Mouse (Mus musculus) layer of hippocampus, postnatal 25 days (tissue): ENCODE results near the gene Senp5. TPM values are rescaled to one million over a fixed set of nuclear protein-coding genes. Genes with fewer than 3 reads are reported as not detected.
"Not testable (repeated sequence)": the region's sequence is repeated elsewhere in the genome, so short reads cannot be mapped to it uniquely, and the experiment has no call there.

Source experiments
- DNase-seq, 2 experiments: peaks; one replicate each; pipeline ENCODE4 v3.0.0; 2022; ENCODE audit warnings: mixed read lengths in 2 of 2, low spot score in 1 of 2; ENCODE audit errors: extremely low spot score in 1 of 2
- total RNA-seq, 2 experiments: library from RNA; stranded (reverse); gene quantifications; 2 replicates each; pipeline ENCODE4 v1.2.3; 2021

The Senp5 gene
- total RNA-seq: 10 to 100 TPM; 39.4 to 40.4 TPM

DNA sequence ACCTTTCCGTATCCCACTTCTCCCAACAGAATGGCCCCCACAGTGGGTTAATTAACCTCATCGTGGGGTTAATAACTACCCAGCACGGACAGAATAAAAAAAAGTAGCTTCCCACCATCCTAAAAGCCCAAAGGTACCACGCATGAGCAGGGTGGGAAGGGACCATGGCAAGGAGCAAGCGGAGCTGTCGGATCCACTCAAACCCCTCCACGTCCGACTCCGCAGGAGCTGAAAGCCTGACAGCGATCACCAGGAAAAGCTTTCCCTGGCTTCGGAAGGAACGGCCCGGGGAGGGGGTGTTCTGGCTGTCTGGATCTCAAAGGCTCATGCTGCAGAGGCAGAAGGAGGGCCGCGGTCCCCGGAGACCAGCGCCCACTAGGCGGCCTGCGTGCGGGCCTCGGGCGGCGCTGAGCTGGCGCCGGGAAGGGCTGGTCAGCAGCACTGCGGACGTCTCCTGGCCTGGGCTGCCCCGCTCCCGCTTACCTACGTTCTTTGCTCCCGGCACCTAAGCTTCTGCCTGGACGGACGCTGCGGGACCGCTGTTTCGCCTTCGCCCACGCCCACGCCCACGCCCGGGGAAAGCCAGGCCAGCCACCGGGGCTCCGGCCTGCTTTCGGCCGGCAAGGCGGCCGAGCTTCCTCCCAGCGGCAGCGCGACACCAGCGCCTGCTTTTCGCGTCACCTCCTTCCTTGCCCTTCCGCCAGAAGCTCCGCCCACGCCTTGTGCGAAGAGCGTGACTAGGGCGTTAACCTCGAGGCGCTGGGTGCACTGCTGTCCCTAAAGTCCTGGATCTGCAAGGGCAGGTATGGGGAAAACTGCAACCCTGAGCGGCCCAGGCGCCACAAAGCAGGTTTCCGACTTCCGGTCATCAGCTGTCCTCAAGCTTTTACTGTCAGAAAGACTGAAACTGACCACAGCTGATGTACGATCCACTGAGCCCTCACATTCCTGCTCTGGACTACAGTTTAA, at the start of gene Senp5:
Gene Senp5, minus strand, starts transcription at position 779 of the 969 bp plus-strand sequence.
- DNase-seq: peak; percentile 73 to 83

DNA sequence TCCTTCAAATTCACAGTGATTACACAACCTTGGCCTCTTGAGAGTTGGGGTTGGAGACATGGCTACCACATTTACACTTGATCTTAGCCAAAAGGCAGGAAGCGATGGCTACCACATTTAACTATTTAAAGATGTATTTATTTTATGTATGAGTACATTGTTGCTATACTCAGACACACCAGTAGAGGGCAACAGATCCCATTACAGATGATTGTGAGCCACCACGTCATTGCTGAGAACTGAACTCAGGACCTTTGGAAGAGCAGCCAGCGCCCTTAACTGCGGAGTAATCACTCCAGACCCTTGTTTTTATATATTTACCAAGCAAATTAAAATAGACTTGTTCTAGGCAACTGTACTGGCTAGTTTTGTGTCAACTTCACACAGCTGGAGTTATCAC, 39.3 kb upstream of the Senp5 start:
- no peak for DNase-seq

DNA sequence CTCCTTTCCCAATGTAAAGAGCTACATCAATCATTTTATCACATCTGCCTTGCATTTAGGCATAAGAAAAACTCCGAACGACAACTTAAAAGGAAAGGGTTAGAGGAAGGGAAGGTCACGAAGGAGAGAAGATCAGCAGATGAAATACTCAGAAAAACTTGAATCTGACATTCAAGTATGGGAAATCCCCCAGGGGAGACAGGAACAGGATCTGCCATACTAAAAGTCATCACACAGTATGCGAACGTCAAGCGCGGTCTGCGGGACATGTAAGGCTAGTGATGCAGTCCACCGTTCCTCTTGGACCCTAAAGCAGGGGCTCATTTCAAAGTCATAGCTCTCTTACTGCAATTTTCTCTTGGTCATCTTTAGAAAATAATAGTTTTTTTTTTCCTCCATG, 16.6 kb upstream of the Senp5 start:
- DNase-seq: no peak

DNA sequence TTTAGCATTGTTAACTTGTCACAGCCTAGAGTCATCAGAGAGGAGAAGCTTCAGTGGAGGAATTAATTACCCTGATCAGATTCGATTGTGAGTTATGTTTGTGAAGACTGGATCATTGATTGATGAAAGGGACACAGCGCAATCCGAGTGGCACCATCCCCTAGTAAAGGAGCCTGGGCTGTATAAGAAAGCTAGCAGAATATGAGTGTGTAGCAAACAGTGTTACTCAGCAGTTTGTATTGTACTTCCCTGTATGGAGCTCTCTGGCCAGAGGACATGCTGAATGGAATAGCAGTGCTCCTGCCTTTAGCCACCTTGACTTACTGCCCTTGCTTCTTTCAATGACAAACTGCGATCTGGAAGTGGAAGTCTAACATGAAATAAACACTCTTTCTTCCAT, 7.2 kb upstream of the Senp5 start:
- DNase-seq: no peak

DNA sequence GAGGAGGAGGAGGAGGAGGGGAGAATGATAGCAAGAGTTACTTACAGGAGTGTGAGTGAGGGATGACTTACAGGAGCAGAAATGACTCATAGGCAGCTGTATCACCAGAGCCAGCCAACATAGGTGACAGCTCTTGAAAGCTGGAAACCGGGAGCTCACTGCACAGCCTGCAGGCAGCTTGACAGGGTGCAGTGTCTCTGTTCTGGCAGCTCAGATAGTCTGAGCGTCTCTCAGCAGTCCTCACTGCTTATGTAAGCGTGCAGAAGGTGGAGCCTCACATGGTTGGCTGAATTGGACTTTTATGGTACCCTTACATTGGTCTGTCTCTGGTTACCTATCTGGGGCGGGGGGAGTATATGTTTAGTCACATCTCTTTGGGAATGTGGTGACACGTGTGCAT, 6.8 kb upstream of the Senp5 start:
- peak in 1 of 2 experiments; percentile 24 for DNase-seq

DNA sequence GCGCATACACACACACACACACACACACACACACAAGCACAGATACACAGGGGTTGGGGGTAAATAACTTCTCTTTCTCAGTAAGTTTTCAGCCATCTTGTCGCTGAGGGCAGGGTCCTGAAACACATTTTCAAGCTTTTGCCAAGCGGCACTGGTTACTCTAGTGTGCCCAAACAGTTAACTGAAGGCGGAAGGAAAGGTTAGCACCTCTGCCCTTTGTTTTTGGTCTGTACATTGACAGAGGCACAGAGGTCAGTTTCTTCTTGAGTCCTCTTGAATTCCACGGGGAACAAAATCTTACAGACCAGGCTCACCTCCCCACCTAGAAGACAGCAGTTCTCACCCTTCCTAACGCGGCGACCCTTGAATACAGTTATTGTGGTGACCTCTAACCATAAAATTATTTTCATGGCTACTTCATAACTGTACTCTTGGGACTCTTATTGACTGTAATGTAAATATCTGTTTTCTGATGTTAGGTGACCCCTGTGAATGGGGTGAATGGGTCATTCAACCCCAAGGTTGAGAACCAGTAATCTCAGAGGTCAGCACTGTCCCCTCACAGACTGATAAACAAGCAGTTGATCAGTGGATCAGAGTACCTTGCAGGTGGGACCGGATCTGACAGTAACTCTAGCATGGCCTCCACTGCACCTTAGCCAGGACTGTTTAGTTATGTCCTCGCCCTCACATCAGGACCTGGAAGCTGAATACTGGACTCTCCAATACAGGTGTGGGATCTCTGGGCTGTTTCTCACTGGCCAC, 5.6 kb upstream of the Senp5 start:
- no peak for DNase-seq

DNA sequence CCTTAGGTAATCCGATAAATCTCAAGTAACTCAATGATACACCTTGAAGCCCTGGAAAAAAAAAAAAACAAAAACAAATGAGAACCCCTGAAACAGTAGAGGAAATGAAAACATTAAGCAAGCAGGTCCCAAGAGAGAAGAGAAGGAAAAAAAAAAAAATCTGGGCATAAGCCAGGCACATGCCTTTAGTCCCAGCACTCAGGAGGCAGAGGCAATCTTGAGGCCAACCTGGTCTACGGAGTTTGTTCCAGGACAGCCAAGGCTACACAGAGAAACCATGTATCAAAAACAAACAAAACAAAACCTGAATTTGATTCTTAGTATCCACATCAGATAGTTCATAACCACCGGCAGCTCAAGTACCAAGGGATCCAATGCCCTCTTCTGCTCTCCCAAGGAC, 1.6 kb upstream of the Senp5 start:
- DNase-seq: no peak

DNA sequence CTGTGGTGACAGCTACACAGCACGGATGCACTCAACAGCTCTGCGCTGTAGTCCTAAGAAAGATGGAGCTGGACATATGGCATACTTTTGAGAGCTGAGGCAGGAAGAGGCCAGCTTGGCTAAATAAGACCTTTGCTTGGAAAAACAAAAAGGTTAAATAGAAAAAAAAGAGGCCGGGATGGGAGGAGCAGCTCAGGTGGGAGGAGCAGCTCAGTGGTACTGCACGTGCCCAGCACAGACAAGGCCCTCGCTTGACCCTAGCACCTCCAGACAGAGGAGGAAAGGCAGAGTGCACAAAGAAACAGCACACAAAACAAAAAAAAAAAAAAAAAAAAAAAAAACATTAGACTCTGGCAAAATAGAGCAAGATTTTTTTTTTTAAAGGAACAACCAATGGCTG, 6.7 kb downstream of the Senp5 start:
- DNase-seq: no peak

DNA sequence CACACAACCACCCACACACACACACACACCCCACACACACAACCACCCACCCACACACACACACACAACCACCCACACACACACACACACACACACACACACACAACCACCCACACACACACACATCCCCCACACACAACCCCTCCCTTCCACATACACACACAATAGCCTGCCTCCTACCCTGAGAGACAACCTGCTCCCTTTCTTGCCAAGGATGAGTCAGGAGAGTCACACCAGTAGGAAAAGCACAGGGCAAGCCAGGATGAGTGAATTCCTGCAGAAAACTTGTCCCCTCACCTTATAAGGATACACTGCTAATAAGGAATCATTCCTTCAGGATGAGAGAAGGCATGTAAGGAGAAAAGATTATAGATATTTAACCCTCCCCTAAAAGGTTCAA, 9.1 kb downstream of the Senp5 start:
- no peak for DNase-seq

DNA sequence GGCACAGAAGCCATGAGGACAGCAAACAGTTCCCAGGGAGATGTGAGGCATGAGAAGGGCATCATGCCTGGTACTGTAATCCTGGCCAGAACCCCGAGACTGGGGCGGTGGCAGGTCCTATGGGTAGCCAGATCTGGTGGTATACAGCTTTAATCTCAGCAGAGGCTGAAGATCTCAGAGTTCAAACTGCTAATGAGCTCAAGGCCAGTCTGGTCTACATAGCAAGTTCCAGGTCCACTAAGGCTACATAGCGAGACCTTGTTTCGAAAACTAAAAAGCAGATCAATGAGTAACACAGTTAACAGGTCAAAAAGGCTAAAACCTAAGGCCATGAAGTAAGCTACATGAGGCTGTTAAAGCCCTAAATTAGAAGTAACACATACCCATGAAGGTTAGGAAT, 9.9 kb downstream of the Senp5 start:
- no peak for DNase-seq

DNA sequence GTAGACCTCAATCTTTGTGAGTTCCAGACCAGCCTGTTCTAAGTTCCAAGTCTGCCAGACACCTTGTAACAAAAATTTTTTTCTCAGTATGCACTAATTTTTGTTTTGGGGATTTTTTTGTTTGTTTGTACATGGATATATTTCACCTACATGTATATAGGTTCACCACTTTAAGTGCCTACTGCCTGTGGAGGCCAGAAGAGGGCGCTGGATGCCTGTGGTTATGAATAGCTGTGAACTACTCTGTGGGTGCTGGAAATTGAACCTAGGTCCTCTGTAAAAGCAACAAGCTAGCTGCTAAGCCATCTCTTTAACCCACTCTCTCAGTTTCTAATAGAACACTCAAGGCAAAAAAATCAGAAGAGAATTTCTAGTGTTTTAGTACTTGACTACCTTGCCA, 11.0 kb downstream of the Senp5 start:
- no peak for DNase-seq

DNA sequence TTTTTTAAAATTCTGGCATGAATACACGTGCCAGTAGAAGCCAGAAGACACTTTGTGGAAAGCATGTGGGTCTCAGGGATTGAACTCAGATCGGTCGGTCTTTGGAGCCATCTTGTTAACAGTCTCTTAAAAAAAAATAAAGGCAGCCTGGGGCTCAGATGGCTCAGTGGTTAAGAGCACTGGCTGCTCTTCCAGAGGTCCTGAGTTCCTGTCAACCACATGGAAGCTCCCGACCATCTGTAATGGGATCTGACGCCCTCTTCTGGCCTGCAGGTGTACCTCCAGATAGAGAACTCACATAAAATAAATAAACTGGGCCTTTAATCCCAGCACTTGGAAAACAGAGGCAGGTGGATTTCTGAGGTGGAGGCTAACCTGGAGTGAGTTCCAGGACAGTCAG, 22.1 kb downstream of the Senp5 start:
- DNase-seq: no peak

DNA sequence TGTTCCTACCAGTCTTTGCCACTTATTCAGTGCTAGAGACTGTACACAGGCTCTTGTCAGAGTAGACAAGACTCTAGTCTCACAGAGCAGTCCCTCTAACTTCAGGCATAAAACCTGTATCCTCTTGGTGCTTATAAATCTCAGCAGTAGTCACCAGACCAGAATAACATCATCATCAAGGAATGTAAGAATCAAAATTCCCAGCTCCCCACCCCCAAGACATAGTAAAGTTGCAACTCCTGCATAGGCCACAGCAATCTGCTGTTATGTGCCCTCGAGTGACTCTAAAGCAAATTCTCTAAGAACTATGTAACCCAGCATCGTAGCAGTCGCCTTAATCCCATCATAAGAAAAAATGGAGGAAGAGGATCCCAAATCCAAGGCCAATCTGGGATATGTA, 23.6 kb downstream of the Senp5 start:
- DNase-seq: no peak

DNA sequence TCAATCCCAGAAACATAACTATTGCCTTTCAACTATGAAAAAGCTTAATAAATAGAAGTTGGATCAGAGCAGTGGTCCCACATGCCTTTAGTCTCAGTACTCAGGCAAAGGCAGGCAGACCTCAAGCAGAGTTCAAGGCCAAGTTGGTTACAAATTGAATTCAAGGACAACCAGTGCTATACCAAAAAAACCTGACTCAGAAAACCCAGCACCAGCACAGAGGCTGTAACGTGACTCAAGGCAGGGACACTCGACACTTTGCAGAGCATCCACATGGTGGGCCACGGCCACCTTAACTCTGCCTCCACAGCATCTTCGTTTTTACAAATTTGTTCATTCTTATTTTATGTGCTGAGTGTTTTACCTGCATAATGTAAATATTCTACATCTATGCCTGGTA, 27.8 kb downstream of the Senp5 start:
- DNase-seq: no peak

DNA sequence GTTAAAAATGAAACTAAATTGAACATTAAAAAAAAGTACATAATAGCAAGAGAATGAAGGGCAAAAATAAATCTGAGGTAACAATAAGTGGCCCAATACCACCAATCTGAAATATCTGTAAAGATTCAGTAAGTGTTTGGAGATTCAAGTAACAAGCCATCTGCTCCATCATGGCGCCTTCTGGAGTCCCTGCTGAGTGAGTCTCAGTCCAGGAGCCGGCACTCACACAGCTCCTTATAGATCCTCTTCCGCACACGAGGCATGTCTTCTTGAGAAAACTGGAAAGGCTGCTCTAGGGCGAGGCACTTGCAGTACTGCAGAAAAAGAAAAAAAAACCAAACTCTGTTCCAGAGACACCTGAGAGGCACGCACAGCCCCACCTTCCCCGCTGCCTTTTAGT, 39.9 kb downstream of the Senp5 start:
- no peak for DNase-seq

DNA sequence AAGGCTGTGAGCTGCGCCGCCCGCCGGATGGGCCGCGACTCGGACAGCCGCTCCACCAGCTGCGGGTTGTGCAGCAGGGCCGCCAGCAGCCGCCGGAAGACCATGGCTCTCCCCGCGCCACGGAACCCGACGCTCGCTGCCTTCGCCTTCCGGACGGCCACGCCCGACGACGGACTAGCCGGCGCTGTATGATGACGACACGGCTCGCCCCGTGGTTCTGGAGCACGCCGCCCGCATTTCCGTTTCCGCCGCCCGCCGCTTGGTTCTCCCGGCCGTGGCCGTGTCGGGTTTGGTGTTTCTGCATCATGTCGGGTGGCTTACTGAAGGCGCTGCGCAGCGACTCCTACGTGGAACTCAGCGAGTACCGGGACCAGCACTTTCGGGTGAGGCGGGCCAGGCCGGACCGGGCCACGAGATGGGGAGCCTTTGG, 54.7 kb downstream of the Senp5 start, which contains the start of the genes 0610012G03Rik and Ncbp2:
Gene 0610012G03Rik, minus strand, starts transcription at position 150 of the 430 bp plus-strand sequence.
Gene Ncbp2, plus strand, starts transcription at position 169 of the 430 bp plus-strand sequence.
- peak; percentile 96 to 97 for DNase-seq

DNA sequence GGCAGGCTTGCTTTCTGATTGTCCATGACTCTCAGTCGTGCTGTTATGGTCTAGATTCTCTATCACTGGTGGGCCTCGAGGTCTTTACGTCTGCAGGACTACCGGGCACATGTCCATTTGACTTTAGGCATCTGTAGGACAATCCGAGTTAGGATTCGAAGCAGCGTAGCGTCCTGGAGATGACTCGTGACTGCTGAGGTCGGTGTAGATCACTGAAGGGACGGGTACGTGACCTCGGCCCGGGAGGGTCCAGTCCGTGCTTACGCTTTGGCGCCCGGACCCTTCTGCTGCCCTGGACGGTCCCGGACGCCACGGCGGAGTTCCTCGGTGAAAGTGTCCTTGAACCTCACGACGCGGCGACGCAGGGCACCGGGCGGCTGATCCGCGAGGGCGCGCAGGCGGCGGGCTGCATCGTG, 55.2 kb downstream of the Senp5 start:
- no peak for DNase-seq

DNA sequence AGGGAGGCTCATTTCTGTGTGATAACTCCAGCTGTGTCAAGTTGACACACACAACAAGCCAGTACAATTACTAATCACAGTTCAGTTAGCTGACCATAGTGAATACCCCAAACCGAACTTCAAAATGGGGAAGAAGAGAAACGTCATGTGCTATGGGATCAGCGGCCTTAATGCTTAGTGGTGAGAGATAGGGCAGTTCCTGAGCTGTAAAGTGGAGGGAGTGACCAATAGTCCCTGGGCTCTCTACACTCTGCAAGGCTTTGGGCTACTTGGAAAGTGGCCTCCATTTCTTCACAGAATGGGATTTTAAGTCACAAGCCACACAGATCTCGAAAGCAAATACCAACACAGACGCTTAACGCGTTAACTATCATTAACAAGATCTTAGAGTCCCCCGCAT, 55.8 kb downstream of the Senp5 start:
- DNase-seq: no peak

DNA sequence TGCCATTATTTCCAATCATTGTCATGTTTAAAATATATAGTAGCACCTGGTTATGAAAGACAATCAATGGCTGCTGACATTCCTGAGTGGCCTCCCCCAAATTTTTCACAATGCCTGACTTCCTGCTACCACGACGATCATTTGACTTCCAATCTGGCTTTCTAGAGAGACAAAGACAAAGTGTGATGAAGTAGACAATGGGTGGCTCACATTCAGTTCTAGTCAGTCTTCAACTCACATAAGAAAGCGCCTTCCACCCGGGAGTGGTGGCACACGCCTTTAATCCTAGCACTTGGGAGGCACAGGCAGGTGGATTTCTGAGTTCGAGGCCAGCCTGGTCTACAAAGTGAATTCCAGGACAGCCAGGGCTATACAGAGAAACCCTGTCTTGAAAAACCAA, 57.1 kb downstream of the Senp5 start:
- not testable (repeated sequence) for DNase-seq

DNA sequence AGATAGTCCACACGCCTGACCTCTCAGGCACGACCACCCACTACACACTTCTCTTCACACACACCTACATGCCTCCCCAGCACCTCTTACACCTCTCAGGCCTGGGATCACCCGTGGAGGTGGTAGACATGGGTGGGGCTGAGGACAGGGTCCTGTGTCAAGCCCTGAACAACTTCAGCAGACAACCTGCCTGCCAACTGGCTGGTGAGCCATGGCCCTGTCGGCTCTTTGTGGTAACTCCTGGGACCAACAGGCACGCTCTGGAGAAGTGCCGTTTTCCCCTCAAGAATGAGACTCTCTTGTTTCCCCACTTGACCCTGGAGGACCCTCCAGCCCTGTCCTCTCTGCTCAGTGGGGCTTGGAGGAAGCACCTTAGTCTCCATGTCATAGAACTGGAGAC, 57.7 kb downstream of the Senp5 start:
- no peak for DNase-seq

DNA sequence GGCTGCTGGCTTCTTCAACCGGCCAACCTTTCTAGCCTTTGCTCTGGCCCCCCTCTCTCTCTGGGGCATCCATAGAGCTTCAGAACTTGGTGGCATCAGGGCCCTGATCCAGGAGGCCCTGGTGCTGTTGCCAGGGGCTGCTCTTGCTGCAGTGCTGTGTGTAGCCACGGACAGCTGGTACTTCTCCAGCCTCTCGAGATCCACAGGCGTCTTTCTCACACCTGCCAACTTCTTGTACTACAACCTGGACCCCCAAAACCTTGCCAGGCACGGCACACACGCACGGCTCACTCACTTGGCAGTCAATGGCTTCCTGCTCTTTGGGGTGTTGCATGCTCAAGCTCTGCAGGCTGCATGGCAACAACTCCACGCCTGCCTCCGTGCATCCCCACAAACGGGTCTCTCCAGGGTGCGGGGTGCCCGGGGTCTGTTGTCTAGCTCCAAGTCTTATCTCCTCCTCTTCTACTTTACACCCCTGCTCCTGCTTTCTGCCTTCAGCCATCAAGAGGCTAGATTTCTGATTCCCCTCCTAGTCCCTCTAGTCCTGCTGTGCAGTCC, 58.3 kb downstream of the Senp5 start:
- DNase-seq: no peak
